Mouse (Mus musculus): ENCODE results near the gene Zfp523.

GRCm38 (mm10) chr17:28161310-28161881 lies 15.5 kb upstream of the Zfp523 start:
- no peak for TF ChIP-seq CTCF (IDR thresholded peaks at IDR 0.05; ENCODE audit: low read depth)
- no peak for TF ChIP-seq EP300 (IDR thresholded peaks at IDR 0.05; ENCODE audit: low read depth)

Data from heart, postnatal 0 days (tissue).